Mouse (Mus musculus) CH12.LX (cell line): ENCODE measurements around the gene Adamts15. TPM values are rescaled to one million over a fixed set of nuclear protein-coding genes. Genes with fewer than 3 reads are reported as not detected.

ENCODE experiments used
- DNase-seq: peaks from one replicate; pipeline ENCODE4 v3.0.0-alpha.2; 2013; ENCODE audit errors: extremely low read depth
- H3K27ac ChIP-seq: 2 replicates; pipeline ENCODE4 v1.5.1; 2012; ENCODE audit warnings: low read depth, mild to moderate bottlenecking, control low read depth, moderate library complexity; ENCODE audit not compliant: insufficient read depth
- H3K27me3 ChIP-seq: replicated peaks from 2 replicates; pipeline ENCODE3; 2012; ENCODE audit warnings: inconsistent platforms
- H3K36me3 ChIP-seq, 2 experiments: replicated peaks in 1 of 2; 2 replicates each; pipeline versions ENCODE3 to v1.6.1; 2012; ENCODE audit warnings: inconsistent platforms in 1 of 2, low read length in 1 of 2, mild to moderate bottlenecking in 1 of 2, mixed read lengths in 1 of 2, moderate library complexity in 1 of 2; ENCODE audit not compliant: control insufficient read depth in 1 of 2, insufficient read depth in 1 of 2
- H3K4me1 ChIP-seq, 2 experiments: 2 replicates each; pipeline ENCODE4 v1.6.1; 2012; ENCODE audit warnings: inconsistent platforms in 1 of 2, moderate library complexity in 1 of 2; ENCODE audit not compliant: insufficient read depth in 2 of 2, control insufficient read depth in 1 of 2
- H3K4me2 ChIP-seq: 2 replicates; pipeline ENCODE4 v1.6.1; 2012; ENCODE audit warnings: low read depth, mild to moderate bottlenecking, control low read depth; ENCODE audit not compliant: poor library complexity, insufficient read depth, severe bottlenecking
- H3K4me3 ChIP-seq, 3 experiments: fragments of 150-350 bp in 1 of 3; sonication (generic) in 1 of 3; replicated peaks in 1 of 3; 2 replicates each; pipeline versions ENCODE3 to v1.5.1; 2011 to 2012; ENCODE audit warnings: low read depth in 2 of 3, low read length in 2 of 3, mild to moderate bottlenecking in 2 of 3, moderate library complexity in 2 of 3, control low read depth in 1 of 3, improper control_type of control experiment in 1 of 3, inconsistent platforms in 1 of 3, mixed read lengths in 1 of 3; ENCODE audit not compliant: poor library complexity in 1 of 3
- H3K79me2 ChIP-seq: replicated peaks from 2 replicates; pipeline ENCODE4 v1.6.1; 2012; ENCODE audit warnings: mild to moderate bottlenecking, moderate library complexity; ENCODE audit not compliant: control insufficient read depth, poor library complexity, insufficient read depth, severe bottlenecking; ENCODE audit errors: extremely low read depth
- H3K9ac ChIP-seq: 2 replicates; pipeline ENCODE4 v1.6.1; 2012; ENCODE audit warnings: low read depth, mild to moderate bottlenecking, control low read depth, moderate library complexity; ENCODE audit not compliant: insufficient read depth
- H3K9me3 ChIP-seq: replicated peaks from 2 replicates; pipeline ENCODE3; 2012; ENCODE audit warnings: low read length, inconsistent platforms, mixed read lengths
- GABPA ChIP-seq: IDR thresholded peaks from 2 replicates; pipeline ENCODE4 v1.6.1; 2012; ENCODE audit warnings: low read depth, low read length, improper control_type of control experiment, inconsistent platforms; ENCODE audit not compliant: insufficient replicate concordance
- HCFC1 ChIP-seq: IDR thresholded peaks from 2 replicates; pipeline ENCODE4 v1.6.1; 2012; ENCODE audit warnings: low read depth, mild to moderate bottlenecking, inconsistent platforms, low read length, improper control_type of control experiment
- JUN ChIP-seq: IDR thresholded peaks from 2 replicates; pipeline ENCODE4 v1.6.1; 2011; ENCODE audit warnings: low read depth, mild to moderate bottlenecking, low read length, improper control_type of control experiment, moderate library complexity; ENCODE audit not compliant: insufficient read depth
- JUND ChIP-seq: conservative IDR thresholded peaks from 2 replicates; pipeline ENCODE4 v1.6.1; 2011; ENCODE audit warnings: low read depth, low read length, improper control_type of control experiment
- MAX ChIP-seq: IDR thresholded peaks from 2 replicates; pipeline ENCODE4 v1.6.1; 2011; ENCODE audit warnings: low read length, improper control_type of control experiment
- MAZ ChIP-seq: IDR thresholded peaks from 2 replicates; pipeline ENCODE4 v1.6.1; 2012; ENCODE audit warnings: low read depth, mild to moderate bottlenecking, inconsistent platforms, low read length, improper control_type of control experiment, moderate library complexity
- MEF2A ChIP-seq: IDR thresholded peaks from 2 replicates; pipeline ENCODE4 v1.6.1; 2014; ENCODE audit warnings: low read depth, mild to moderate bottlenecking, inconsistent platforms, low read length, improper control_type of control experiment, borderline replicate concordance
- NELFE ChIP-seq: IDR thresholded peaks from 2 replicates; pipeline ENCODE4 v1.6.1; 2011; ENCODE audit warnings: low read depth, low read length, improper control_type of control experiment
- NRF1 ChIP-seq: IDR thresholded peaks from 2 replicates; pipeline ENCODE4 v1.6.1; 2014; ENCODE audit warnings: low read depth, mild to moderate bottlenecking, inconsistent platforms, low read length, improper control_type of control experiment, moderate library complexity
- POLR2AphosphoS2 ChIP-seq: IDR thresholded peaks from 2 replicates; pipeline ENCODE4 v1.6.1; 2011; ENCODE audit warnings: low read depth, low read length, improper control_type of control experiment
- RAD21 ChIP-seq: IDR thresholded peaks from 2 replicates; pipeline ENCODE4 v1.6.1; 2011; ENCODE audit warnings: low read depth, mild to moderate bottlenecking, low read length, improper control_type of control experiment, moderate library complexity
- RCOR1 ChIP-seq: conservative IDR thresholded peaks from 2 replicates; pipeline ENCODE4 v1.6.1; 2012; ENCODE audit warnings: low read depth, mild to moderate bottlenecking, inconsistent platforms, low read length, improper control_type of control experiment
- SIN3A ChIP-seq: IDR thresholded peaks from 2 replicates; pipeline ENCODE4 v1.6.1; 2012; ENCODE audit warnings: low read length, improper control_type of control experiment, inconsistent platforms
- TCF12 ChIP-seq: IDR thresholded peaks from 2 replicates; pipeline ENCODE4 v1.6.1; 2014; ENCODE audit warnings: low read depth, mild to moderate bottlenecking, inconsistent platforms, low read length, improper control_type of control experiment
- USF1 ChIP-seq: IDR thresholded peaks from 2 replicates; pipeline ENCODE4 v1.6.1; 2014; ENCODE audit warnings: low read depth, mild to moderate bottlenecking, inconsistent platforms, low read length, improper control_type of control experiment
- USF2 ChIP-seq: conservative IDR thresholded peaks from 2 replicates; pipeline ENCODE4 v1.6.1; 2011; ENCODE audit warnings: low read depth, low read length, improper control_type of control experiment
- ZMIZ1 ChIP-seq: IDR thresholded peaks from 2 replicates; pipeline ENCODE4 v1.6.1; 2012; ENCODE audit warnings: low read depth, mild to moderate bottlenecking, inconsistent platforms, low read length, improper control_type of control experiment
- dilution Hi-C: fragments of 300-500 bp; cut with MboI; formaldehyde crosslinking; loops from 2 replicates; pipeline ENCODE4 v1.14.3; 2020; ENCODE audit warnings: low sequenced_read_pairs; ENCODE audit not compliant: extremely low pct_unique_long_range_greater_than_20kb, extremely low pct_ligation_motif_present
- in situ Hi-C: fragments of 300-500 bp; cut with MboI; formaldehyde crosslinking; loops from 3 replicates; pipeline ENCODE4 v1.14.3; 2019; ENCODE audit warnings: low sequenced_read_pairs, low pct_ligation_motif_present, low pct_unique_long_range_greater_than_20kb, mixed read lengths
- polyA plus RNA-seq: library from polyadenylated mRNA; unstranded; fragments of >175 nt; gene quantifications from 2 replicates; pipeline ENCODE4 v1.2.1, GENCODE M21; 2012; ENCODE audit warnings: low read depth; ENCODE audit not compliant: insufficient read length
- total RNA-seq, 2 experiments: library from RNA; depleted of rRNA; stranded (reverse); fragments of 300-350 nt in 1 of 2; fragments of >200 nt in 1 of 2; gene quantifications; 2 replicates each; pipeline ENCODE4 v1.2.3; 2012 to 2014

Adamts15 gene
- total and polyA plus RNA-seq, 3 experiments = not detected

DNA sequence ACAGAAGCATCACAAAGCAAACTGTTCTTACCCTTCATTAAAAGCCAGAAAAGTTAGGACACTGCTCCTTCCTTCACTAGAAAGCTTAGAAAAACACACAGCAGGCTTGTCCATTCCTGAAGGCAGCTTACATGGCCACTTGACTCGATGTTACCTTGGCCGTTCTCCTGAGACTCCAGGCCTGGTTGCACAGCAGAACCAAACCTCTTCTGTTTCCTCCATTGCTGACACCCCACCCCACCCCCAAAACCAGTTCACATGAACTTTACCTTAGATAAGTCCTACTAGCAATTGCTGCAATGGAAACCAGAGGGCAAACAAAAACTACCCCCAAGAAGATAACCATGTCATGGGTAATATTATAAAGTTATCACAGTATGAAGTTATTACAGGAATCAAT, 25.1 kb downstream of the Adamts15 start:
- no peak overlapping the region for H3K27ac ChIP-seq
- TF ChIP-seq MEF2A (no peak), JUND (no peak), ZMIZ1 (no peak), GABPA (no peak), MAZ (no peak), NELFE (no peak), MAX (no peak), JUN (no peak), SIN3A (no peak), POLR2AphosphoS2 (no peak), TCF12 (no peak), USF2 (no peak), RCOR1 (no peak), HCFC1 (no peak), RAD21 (no peak)
- H3K9ac ChIP-seq = no peak overlapping the region
- no peaks in the 10 kb centered on the region for H3K4me1 ChIP-seq
- H3K36me3 ChIP-seq = no peaks in the 10 kb centered on the region
- dilution Hi-C loops = no loop called here
- H3K4me2 ChIP-seq = no peak overlapping the region
- in situ Hi-C loops = no loop called here
- no peaks in the 10 kb centered on the region for H3K9me3 ChIP-seq
- no peaks in the 10 kb centered on the region for H3K79me2 ChIP-seq
- no peak overlapping the region for H3K4me3 ChIP-seq
- H3K27me3 ChIP-seq = no peaks in the 10 kb centered on the region
- no peak for DNase-seq

DNA sequence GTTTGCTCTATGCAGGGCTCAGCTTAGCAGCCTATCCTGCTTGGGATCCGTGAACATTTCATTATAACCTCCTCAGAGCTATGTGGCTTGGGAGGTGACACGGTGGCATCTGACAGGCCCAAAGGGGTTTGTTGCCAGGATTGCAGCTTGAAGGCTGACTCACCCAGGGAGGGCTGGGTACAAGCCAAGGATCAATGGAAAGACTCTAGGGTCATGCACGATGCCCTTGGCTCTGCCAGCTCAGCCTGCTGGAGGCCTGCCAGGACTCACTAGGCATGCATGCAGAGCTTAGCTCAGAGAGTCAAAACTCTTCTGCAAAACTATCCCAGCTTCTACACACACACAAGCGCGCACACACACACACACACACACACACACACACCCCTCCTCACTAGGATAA, 25.5 kb downstream of the Adamts15 start:
- dilution Hi-C loops = no loop called here
- H3K36me3 ChIP-seq = no peaks in the 10 kb centered on the region
- DNase-seq = no peak
- no peak overlapping the region for H3K27ac ChIP-seq
- no peaks in the 10 kb centered on the region for H3K79me2 ChIP-seq
- no peaks in the 10 kb centered on the region for H3K4me1 ChIP-seq
- no peak overlapping the region for H3K9ac ChIP-seq
- TF ChIP-seq NELFE (no peak), NRF1 (no peak), USF1 (no peak), MEF2A (no peak)
- no peaks in the 10 kb centered on the region for H3K27me3 ChIP-seq
- H3K4me3 ChIP-seq = no peak overlapping the region
- in situ Hi-C loops = no loop called here
- no peak overlapping the region for H3K4me2 ChIP-seq
- H3K9me3 ChIP-seq = no peaks in the 10 kb centered on the region
